Mouse (Mus musculus) fat pad, adult 2 months (tissue): ENCODE data around the gene 1700016K19Rik.
"Not testable (repeated sequence)": the region's sequence is repeated elsewhere in the genome, so short reads cannot be mapped to it uniquely, and the experiment has no call there.

Experiments used
- DNase-seq: peaks from one replicate; pipeline ENCODE4 v3.0.0-alpha.2; 2011; ENCODE audit warnings: low read depth, low spot score; ENCODE audit errors: extremely low read depth

1700016K19Rik gene

GRCm38 (mm10) chr11:75984581-75984980 lies 15.1 kb upstream of the 1700016K19Rik start:
- DNase-seq, result no peak

GRCm38 (mm10) chr11:75985948-75986347 lies 13.8 kb upstream of the 1700016K19Rik start:
- no peak for DNase-seq

- DNase-seq, result no peak
Measured at GRCm38 (mm10) chr11:75990965-75991835, 8.5 kb upstream of the 1700016K19Rik start.

- DNase-seq, result no peak
Measured at GRCm38 (mm10) chr11:75991911-75992310, 7.8 kb upstream of the 1700016K19Rik start.

- no peak for DNase-seq
Measured at GRCm38 (mm10) chr11:75992481-75992880, 7.2 kb upstream of the 1700016K19Rik start.

GRCm38 (mm10) chr11:75994357-75994756 lies 5.4 kb upstream of the 1700016K19Rik start:
- no peak for DNase-seq

- no peak for DNase-seq
Measured at GRCm38 (mm10) chr11:76000701-76001100, 989 bp downstream of the 1700016K19Rik start.

GRCm38 (mm10) chr11:76001237-76001878 lies 1.6 kb downstream of the 1700016K19Rik start:
- no peak for DNase-seq

GRCm38 (mm10) chr11:76004276-76004675 lies 4.6 kb downstream of the 1700016K19Rik start:
- not testable (repeated sequence) for DNase-seq

- DNase-seq, result no peak
Measured at GRCm38 (mm10) chr11:76008162-76008561, 8.4 kb downstream of the 1700016K19Rik start.

GRCm38 (mm10) chr11:76009101-76009500 lies 9.4 kb downstream of the 1700016K19Rik start:
- DNase-seq, result no peak

- DNase-seq, result no peak
Measured at GRCm38 (mm10) chr11:76010838-76011624, 11.3 kb downstream of the 1700016K19Rik start.

GRCm38 (mm10) chr11:76015251-76015650 lies 15.5 kb downstream of the 1700016K19Rik start:
- DNase-seq, result no peak

- DNase-seq, result no peak
Measured at GRCm38 (mm10) chr11:76015814-76016213, 16.1 kb downstream of the 1700016K19Rik start.

- no peak for DNase-seq
Measured at GRCm38 (mm10) chr11:76019879-76020278, 20.2 kb downstream of the 1700016K19Rik start.

- no peak for DNase-seq
Measured at GRCm38 (mm10) chr11:76020916-76021315, 21.2 kb downstream of the 1700016K19Rik start.

- no peak for DNase-seq
Measured at GRCm38 (mm10) chr11:76025080-76025583, 25.4 kb downstream of the 1700016K19Rik start.

GRCm38 (mm10) chr11:76026527-76027138 lies 26.9 kb downstream of the 1700016K19Rik start:
- DNase-seq, result no peak

GRCm38 (mm10) chr11:76027139-76028071 lies 27.7 kb downstream of the 1700016K19Rik start, which contains the start of gene Rflnb:
TSS of gene Rflnb (minus strand) at chr11:76027782.
- no peak for DNase-seq

- no peak for DNase-seq
Measured at GRCm38 (mm10) chr11:76028072-76028465, 28.4 kb downstream of the 1700016K19Rik start.
